15 mouse cellular contexts compared by ENCODE assay signal in the genomic region with DNA sequence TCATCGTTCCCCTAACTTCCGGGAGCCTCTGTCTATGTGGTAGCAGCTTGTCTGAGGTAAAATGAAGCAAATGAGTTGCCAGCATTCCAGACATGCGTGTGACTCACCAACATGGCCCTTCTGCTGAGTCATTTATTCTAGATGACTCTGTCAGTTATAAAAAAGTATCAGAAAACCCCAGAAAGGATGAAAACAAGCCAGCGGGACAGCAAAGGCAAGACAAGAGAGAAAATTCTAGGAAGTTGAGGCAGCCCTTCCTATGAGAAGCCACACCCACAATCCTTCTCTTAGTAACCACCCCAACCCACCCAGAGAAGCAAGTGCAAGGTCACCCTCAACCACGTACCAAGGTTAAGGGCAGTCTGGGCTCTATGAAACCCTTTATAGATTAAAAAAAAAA. TPM values are rescaled to one million over a fixed set of nuclear protein-coding genes. Genes with fewer than 3 reads are reported as not detected.
DNase-seq lines count a peak whose midpoint lies in the region; ATAC-seq and TF ChIP-seq lines count a peak whose summit lies in the region.
"Had no signal": no experiment of that assay in that cellular context is flagged by ENCODE, and none has a peak within 500 bp of the region (broad histone marks: within the 10 kb centered on the region; RNA-seq: fewer than 3 reads in every experiment).

No protein-coding gene starts in this region.

- TF ChIP-seq EP300 in liver, embryonic 14.5 days (IDR thresholded peaks at IDR 0.05; ENCODE audit: low read depth): no peak

- H3K9ac ChIP-seq in liver, embryonic 14.5 days (replicated peaks): peak overlapping the region; percentile 58
- H3K9ac ChIP-seq in kidney, embryonic 15.5 days: no peak overlapping the region
- H3K9ac ChIP-seq: embryonic facial prominence, embryonic 12.5 days had no signal

- peaks cover 57 to 75% of the 10 kb centered on the region in 2 experiments for H3K4me1 ChIP-seq in liver, embryonic 14.5 days (replicated peaks; ENCODE audit: control insufficient read depth in 2 of 2, insufficient read depth in 2 of 2, low read length in 1 of 2)
- 0 out of 2 replicates have a peak, but pooled peaks cover 2% of the 10 kb centered on the region for H3K4me1 ChIP-seq in kidney, embryonic 15.5 days
- H3K4me1 ChIP-seq: embryonic facial prominence, embryonic 12.5 days had no signal

- no peaks in the 10 kb centered on the region for H3K9me3 ChIP-seq in liver, embryonic 14.5 days (ENCODE audit: control insufficient read depth, low read length)
- H3K9me3 ChIP-seq in kidney, embryonic 15.5 days (replicated peaks): no peaks in the 10 kb centered on the region
- H3K9me3 ChIP-seq: embryonic facial prominence, embryonic 12.5 days had no signal

- peak overlapping the region; percentile 84 for H3K27ac ChIP-seq in liver, embryonic 14.5 days
- H3K27ac ChIP-seq in kidney, embryonic 15.5 days: no peak overlapping the region
- H3K27ac ChIP-seq: embryonic facial prominence, embryonic 12.5 days had no signal

- 57% methylated on average over 5 of the region's 5 CpGs for WGBS in liver, embryonic 14.5 days (ENCODE audit: insufficient replicate concordance)
- WGBS in kidney, embryonic 15.5 days: 74% methylated on average over 5 of the region's 5 CpGs

- peak overlapping the region; percentile 0 to 41; a peak in 2 of 4 replicates for H3K4me3 ChIP-seq in liver, embryonic 14.5 days (ENCODE audit: insufficient read depth in 1 of 2, low read depth in 2 of 2, low read length in 2 of 2)
- H3K4me3 ChIP-seq in kidney, embryonic 15.5 days (replicated peaks): no peak overlapping the region
- H3K4me3 ChIP-seq: embryonic facial prominence, embryonic 12.5 days had no signal

- peak; percentile 47 for ATAC-seq in liver, embryonic 14.5 days (ENCODE audit: insufficient read depth)
- no peak for ATAC-seq in kidney, embryonic 15.5 days (replicated peaks; ENCODE audit: low FRiP score)
- ATAC-seq: inflammation-experienced regulatory T-cells, adult 6 months had no signal

- no peaks in the 10 kb centered on the region for H3K27me3 ChIP-seq in liver, embryonic 14.5 days (ENCODE audit: control insufficient read depth, insufficient read depth, low read length)
- no peaks in the 10 kb centered on the region for H3K27me3 ChIP-seq in kidney, embryonic 15.5 days
- H3K27me3 ChIP-seq: embryonic facial prominence, embryonic 12.5 days had no signal

- H3K36me3 ChIP-seq in liver, embryonic 14.5 days (replicated peaks; ENCODE audit: control insufficient read depth, insufficient read depth, low read depth): no peaks in the 10 kb centered on the region
- no peaks in the 10 kb centered on the region for H3K36me3 ChIP-seq in kidney, embryonic 15.5 days
- H3K36me3 ChIP-seq: embryonic facial prominence, embryonic 12.5 days had no signal

- peak overlapping the region; percentile 54 for H3K4me2 ChIP-seq in liver, embryonic 14.5 days (ENCODE audit: low read depth)
- H3K4me2 ChIP-seq in kidney, embryonic 15.5 days: no peak overlapping the region
- H3K4me2 ChIP-seq: embryonic facial prominence, embryonic 12.5 days had no signal

- TF ChIP-seq CTCF in liver, embryonic 14.5 days (IDR thresholded peaks at IDR 0.05; ENCODE audit: low read depth): no peak

- DNase-seq in adrenal gland, adult 2 months: peak; percentile 66
- DNase-seq in adrenal gland, postnatal 25 days: no peak
- DNase-seq in layer of hippocampus, adult 18-20 months (ENCODE audit: low spot score in 2 of 2): peak; percentile 3 to 56
- DNase-seq in layer of hippocampus, adult 11-12 months (ENCODE audit: low spot score): no peak
- peak; percentile 54 for DNase-seq in ZHBTc4 (ENCODE audit: low read depth, low spot score)
- DNase-seq in liver, embryonic 14.5 days (ENCODE audit: low read depth in 3 of 3, low spot score in 3 of 3): peak; percentile 26 to 73 (median 46)
- DNase-seq in cerebellum, postnatal 10 days: no peak
- DNase-seq: cerebellum, adult 9-11 months; kidney, postnatal 25 days; lung, postnatal 14 days had no signal

RNA-seq across cellular contexts. Expression of a gene that starts 8.7 kb away (rescaled TPM):
- not detected for total RNA-seq in adrenal gland, adult 2 months (2021)
- 0.04 TPM in 1 of 2 replicates, not detected in the other for polyA plus RNA-seq in adrenal gland, adult 2 months (2012; rRNA removed)
- not detected in 2 replicates for total RNA-seq in adrenal gland, postnatal 25 days (2021)
- under 1 TPM; 0.22 to 0.28 TPM for total RNA-seq in layer of hippocampus, adult 18-20 months (2021)
- polyA plus RNA-seq in liver, embryonic 14.5 days (2012; rRNA removed): not detected in 2 replicates
- not detected in 2 replicates for polyA plus RNA-seq in liver, embryonic 14.5 days (2014; fragmentation: Nextera tagmentation; extraction: Ambion mirVana)
- not detected in 2 replicates for polyA plus RNA-seq in kidney, embryonic 15.5 days (2015; fragmentation: Nextera tagmentation; extraction: Ambion mirVana)
- polyA plus RNA-seq: embryonic facial prominence, embryonic 12.5 days; heart, postnatal 0 days; inflammation-experienced regulatory T-cells, adult 6 months; testis, adult 2 months had no signal

Comparison
In these comparisons a context has a peak if more than half of its experiments do, and no peak if none do; other contexts are left out.
1. DNase-seq: peak in adrenal gland, adult 2 months (single experiment), layer of hippocampus, adult 18-20 months (2 of 2), ZHBTc4 (single experiment) and liver, embryonic 14.5 days (3 of 3); none in adrenal gland, postnatal 25 days (single experiment), layer of hippocampus, adult 11-12 months (single experiment) and cerebellum, postnatal 10 days (0 of 2).